Mouse (Mus musculus): ENCODE measurements around the gene Jmjd6.

DNA sequence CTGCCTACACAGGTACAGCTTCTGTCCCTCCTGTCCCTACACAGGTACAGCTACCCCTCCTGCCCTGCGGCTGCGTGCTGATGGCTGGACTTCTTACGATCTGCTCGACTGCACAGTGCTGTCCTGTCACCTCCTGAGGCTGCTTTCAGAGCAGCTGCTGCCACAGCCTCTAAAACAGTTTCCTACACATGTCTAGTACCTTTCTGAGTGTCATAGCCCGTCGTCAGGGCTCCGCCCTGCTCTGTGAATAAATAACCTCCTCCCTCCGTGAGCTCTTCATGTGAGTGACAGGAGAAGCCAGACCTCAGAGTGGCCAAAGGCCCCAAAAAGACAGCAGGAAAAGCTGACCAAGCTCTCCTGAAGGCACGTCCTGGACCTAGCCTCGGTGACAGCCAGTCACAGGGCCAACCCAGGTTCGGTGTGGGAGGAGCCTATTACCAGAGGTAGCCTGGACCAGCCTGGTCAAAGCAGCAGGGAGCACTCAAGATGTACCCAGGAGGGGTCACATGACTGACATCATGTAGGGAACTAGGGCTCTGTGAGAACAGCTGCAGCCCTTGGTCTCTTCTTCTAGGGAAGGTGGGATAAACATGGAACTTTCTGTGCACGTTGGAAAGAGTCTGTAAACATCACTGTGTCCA lies 22.8 kb upstream of the Jmjd6 start:
- TF ChIP-seq CTCF (IDR thresholded peaks at IDR 0.05; ENCODE audit: extremely low read depth, insufficient read length, insufficient replicate concordance, low read depth, low read length): no peak
- no peak for TF ChIP-seq POLR2A (IDR thresholded peaks at IDR 0.05; ENCODE audit: low read depth, low read length)

All from small intestine, adult 2 months (tissue).